Mouse (Mus musculus) lung, adult 2 months (tissue): ENCODE results near the gene Med29. TPM values are rescaled to one million over a fixed set of nuclear protein-coding genes. Genes with fewer than 3 reads are reported as not detected.
A peak's percentile ranks its signal among the peaks of the same experiment; 100 is the strongest.
"Not testable (repeated sequence)": the region's sequence is repeated elsewhere in the genome, so short reads cannot be mapped to it uniquely, and the experiment has no call there.

ENCODE experiments used
- DNase-seq: peaks from one replicate; pipeline ENCODE4 v3.0.0; 2022
- H3K4me1 ChIP-seq: fragments of 200-500 bp; 2 replicates; pipeline ENCODE4 v1.6.1; 2011; ENCODE audit warnings: low read length; ENCODE audit not compliant: control insufficient read depth, insufficient read depth
- H3K4me3 ChIP-seq: fragments of 200-500 bp; replicated peaks from 2 replicates; pipeline ENCODE3; 2011; ENCODE audit warnings: low read depth, mild to moderate bottlenecking, control low read depth, low read length; ENCODE audit errors: extremely low read depth
- CTCF ChIP-seq: fragments of 200-500 bp; IDR thresholded peaks from 2 replicates; pipeline ENCODE4 v1.5.1; 2011; ENCODE audit warnings: mild to moderate bottlenecking, low read length, control low read depth; ENCODE audit not compliant: insufficient read depth
- POLR2A ChIP-seq: fragments of 200-500 bp; IDR thresholded peaks from 2 replicates; pipeline ENCODE4 v1.6.1; 2011; ENCODE audit warnings: low read depth, mild to moderate bottlenecking, control low read depth, low read length, borderline replicate concordance; ENCODE audit errors: extremely low read depth
- WGBS: fragments of 180-500 bp; shearing (Covaris S2); methylation state at CpG from one replicate; pipeline ENCODE4 v1.1.7; 2018; 5-methylcytosine and 5-hydroxymethylcytosine counted together
- polyA plus RNA-seq: library from polyadenylated mRNA; depleted of rRNA; stranded (reverse); fragments of >200 nt; gene quantifications from 2 replicates; pipeline ENCODE4 v1.2.3, GENCODE M21; 2012

Med29 gene
- polyA plus RNA-seq, 1 experiment: 37.3 TPM

DNA sequence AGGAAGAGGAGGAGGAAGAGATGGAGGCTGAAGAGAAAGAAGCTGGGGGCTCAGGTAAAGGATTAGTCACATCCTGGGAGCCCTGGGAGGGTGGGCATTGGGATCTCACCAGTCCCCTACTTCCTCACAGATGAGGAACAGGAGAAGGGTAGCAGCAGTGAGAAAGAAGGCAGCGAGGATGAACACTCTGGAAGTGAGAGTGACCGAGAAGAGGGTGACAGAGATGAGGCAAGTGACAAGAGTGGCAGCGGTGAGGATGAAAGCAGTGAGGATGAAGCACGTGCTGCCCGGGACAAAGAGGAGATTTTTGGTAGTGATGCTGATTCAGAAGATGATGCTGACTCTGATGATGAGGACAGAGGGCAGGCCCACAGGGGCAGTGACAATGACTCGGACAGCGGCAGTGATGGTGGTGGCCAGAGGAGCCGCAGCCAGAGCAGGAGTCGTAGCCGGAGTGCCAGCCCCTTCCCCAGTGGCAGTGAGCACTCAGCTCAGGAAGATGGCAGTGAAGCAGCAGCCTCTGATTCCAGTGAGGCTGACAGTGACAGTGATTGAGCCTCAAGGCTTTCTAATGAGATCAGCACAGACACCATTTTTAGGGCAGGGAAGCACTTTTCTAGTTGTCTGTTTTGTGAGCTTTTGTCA, 6.3 kb upstream of the Med29 start:
- Histone ChIP-seq H3K4me3 (no peak overlapping the region), H3K4me1 (peaks cover under 1% of the 10 kb centered on the region; the same call in 1 of the 2 replicates)
- TF ChIP-seq CTCF (no peak), POLR2A (no peak)
- WGBS: 87% methylated on average over 10 of the region's 10 CpGs
- DNase-seq: no peak

DNA sequence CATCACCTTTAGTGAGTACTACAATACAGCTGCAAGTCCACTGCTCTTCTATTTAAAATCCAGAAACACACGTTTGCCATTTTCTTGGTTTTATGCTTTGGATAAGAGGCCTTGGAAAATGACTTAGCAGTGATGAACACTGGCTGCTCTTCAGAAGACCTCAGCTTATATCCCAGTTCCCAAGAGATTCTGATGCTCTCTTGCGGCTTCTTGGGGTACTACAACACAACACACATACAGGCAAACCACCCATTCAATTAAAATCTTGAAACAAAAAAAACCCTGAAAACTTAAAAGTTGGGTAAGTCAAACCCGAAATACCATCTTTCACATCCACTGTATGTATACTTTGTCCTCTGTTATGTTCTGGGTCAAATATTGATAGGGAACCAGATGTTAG, 5.5 kb upstream of the Med29 start:
- no peak overlapping the region for H3K4me3 ChIP-seq
- DNase-seq: no peak
- WGBS: 56% methylated on average over 3 of the region's 3 CpGs
- H3K4me1 ChIP-seq: peaks cover 5% of the 10 kb centered on the region; the same call in 1 of the 2 replicates
- TF ChIP-seq POLR2A: no peak
- TF ChIP-seq CTCF: no peak

DNA sequence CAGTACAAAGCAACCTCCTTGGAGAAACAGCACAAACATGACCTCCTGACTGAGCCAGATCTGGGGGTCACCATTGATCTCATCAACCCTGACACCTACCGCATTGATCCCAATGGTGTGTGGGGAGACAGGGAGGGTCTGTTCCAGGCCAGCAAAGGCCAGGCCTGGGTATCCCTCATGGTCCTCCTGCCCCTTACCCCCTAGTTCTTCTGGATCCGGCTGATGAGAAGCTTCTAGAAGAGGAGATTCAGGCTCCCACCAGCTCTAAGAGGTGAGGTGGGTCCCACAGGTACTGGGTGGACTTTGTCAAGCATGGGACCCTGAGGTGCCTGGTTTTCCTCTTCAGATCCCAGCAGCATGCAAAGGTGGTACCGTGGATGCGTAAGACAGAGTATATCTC, 2.9 kb upstream of the Med29 start:
- TF ChIP-seq POLR2A (no peak), CTCF (no peak)
- 98% methylated on average over 4 of the region's 4 CpGs for WGBS
- no peak for DNase-seq
- Histone ChIP-seq H3K4me3 (no peak overlapping the region), H3K4me1 (peaks cover 10% of the 10 kb centered on the region; the same call in 1 of the 2 replicates)

DNA sequence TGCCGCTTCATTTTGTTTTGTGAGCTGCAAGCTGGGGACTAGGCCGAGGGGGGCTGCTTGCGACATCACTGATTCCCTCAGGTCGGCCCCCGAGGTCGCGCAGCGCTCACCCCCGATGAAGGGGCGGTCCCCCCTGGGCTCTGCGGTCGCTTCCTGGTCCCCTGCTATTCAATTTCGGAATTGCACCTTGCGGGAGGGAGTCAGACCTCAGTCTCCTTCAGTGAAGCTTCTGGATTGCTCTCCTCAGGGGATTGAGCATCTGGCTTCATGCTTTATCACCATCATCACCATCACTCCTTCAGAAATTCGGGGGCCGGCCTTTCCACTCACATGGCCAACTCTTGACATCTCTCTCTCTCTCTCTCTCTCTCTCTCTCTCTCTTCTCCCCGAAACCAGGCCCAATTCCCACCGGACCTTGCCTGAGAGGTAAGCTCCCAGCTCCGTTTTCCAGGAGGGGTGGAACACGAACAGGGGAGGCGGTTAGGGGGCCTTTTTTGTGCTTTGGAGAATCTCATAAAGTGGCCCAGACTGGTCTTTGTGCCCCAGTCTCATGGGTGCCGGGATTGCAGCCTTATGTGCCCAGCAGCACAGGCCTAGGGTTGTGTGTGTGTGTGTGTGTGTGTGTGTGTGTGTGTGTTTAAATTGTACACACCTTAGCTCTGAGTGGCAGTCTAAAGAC, 904 bp upstream of the Med29 start:
- TF ChIP-seq CTCF: no peak
- TF ChIP-seq POLR2A: no peak
- no peak for DNase-seq

DNA sequence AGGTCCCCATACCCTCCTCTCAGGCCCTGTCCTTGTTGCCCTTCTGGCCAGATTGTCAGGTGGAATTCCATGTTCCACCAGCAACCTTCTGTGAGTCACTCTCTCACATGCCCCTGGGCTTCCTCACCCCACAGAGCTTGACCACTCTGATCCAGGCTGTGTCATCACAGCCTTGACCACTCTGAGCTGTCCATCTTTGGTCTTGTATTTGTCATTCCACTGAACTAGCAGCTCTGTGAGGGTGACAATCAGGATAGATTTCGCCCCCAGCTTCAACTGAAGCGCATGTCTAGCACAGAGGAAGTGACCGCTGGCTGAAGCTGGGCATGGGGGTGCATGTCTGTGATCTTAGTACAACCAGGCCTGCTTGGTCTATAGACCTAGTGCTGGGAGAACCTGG, 2.2 kb downstream of the Med29 start:
- WGBS: 95% methylated on average over 3 of the region's 3 CpGs
- TF ChIP-seq CTCF (no peak), POLR2A (no peak)
- no peak overlapping the region for H3K4me3 ChIP-seq
- H3K4me1 ChIP-seq: peaks cover 15% of the 10 kb centered on the region
- no peak for DNase-seq

More for the DNA sequence above, 904 bp upstream of the Med29 start:
- peaks cover 10% of the 10 kb centered on the region; the same call in 1 of the 2 replicates for H3K4me1 ChIP-seq
- H3K4me3 ChIP-seq: peak overlapping the region; percentile 81
- 6% methylated on average over 22 of the region's 22 CpGs for WGBS

DNA sequence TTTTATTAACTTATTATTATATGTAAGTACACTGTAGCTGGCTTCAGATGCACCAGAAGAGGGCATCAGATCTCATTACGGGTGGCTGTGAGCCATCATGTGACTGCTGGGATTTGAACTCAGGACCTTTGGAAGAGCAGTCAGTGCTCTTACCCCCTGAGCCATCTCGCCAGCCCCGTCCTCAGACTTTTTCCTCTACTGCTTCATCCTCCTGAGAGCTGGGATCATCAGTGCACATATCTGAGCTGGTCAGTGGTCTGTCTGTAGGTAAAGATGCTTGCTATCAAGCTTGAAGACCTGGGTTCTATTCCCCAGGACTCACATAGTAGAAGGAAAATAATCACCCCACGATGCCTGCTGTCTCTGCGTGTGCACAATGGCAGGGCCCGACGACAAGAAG, 5.1 kb downstream of the Med29 start:
- whole genome bisulfite sequencing: 79% methylated on average over 7 of the region's 7 CpGs
- DNase-seq, H3K4me3 ChIP-seq: not testable (repeated sequence)
- peaks cover 22% of the 10 kb centered on the region for H3K4me1 ChIP-seq

DNA sequence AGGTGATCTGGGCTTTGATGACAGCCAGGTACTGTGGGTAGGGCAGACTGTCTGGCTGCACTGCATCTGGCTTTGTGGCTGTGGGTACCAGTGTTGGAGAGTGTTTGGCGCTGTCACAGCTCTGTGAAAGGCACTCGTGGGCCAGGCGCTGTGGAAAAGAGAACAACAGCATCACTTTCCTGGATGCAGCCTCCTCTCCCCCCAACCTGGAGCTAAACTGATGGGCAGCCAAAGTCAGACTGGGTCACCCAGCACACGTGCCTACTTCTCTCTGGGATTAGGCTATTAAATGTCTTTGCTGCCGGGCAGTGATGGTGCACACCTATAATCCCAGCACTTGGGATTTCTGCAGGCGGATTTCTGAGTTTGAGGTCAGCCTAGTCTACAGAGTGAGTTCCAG, 5.6 kb downstream of the Med29 start:
- DNase-seq, H3K4me3 ChIP-seq: not testable (repeated sequence)
- peaks cover 22% of the 10 kb centered on the region for H3K4me1 ChIP-seq
- WGBS: 67% methylated on average over 6 of the region's 6 CpGs

DNA sequence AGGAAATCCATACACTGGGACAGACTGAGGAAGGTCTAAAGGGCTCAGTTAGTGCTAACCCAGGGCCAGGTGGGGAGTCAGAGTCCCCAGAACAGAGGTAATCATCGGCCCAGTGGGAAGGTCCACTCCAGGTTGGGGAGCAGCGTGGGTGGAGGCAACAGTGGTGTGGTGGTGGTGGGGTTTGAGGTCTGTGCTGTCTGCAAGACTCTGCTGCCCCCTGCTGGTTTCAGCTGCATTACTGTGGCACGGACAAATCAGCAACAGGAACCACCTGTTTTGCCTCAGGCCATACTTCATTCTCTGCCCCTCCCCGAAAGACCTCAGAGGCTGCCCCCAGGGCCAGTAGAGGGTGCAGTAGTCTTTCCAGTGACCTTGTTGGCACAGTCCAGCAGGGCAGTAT, 6.0 kb downstream of the Med29 start:
- 1% methylated on average over 4 of the region's 4 CpGs for WGBS
- Histone ChIP-seq H3K4me3 (no peak overlapping the region), H3K4me1 (peaks cover 19% of the 10 kb centered on the region)
- DNase-seq: peak; percentile 83
- TF ChIP-seq CTCF (peak; percentile 96), POLR2A (no peak; the same call in 1 of the 2 replicates)

DNA sequence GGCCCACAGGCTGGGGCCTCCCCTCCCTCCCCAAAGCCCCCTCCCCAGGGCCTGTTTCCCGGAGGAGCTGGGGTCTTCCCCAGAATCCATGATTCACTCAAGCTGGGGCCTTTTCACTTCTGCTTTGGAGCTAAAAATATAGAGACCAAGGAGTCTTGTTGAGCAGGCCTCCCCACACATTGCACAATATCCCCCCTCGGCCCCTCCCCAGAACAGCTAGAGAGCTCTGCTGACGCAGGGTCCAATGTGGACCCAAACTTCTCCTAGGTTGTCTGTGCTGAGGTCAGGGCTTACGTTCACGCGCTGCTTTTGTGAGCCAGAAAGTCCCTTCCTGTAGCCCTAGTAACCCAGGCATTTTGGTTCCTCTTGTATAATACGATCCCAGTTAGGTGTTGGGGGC, 6.5 kb downstream of the Med29 start:
- TF ChIP-seq CTCF (no peak), POLR2A (peak; percentile 21; the same call in 1 of the 2 replicates)
- WGBS: 57% methylated on average over 7 of the region's 7 CpGs
- Histone ChIP-seq H3K4me1 (peaks cover 19% of the 10 kb centered on the region), H3K4me3 (no peak overlapping the region)
- DNase-seq: peak; percentile 48

DNA sequence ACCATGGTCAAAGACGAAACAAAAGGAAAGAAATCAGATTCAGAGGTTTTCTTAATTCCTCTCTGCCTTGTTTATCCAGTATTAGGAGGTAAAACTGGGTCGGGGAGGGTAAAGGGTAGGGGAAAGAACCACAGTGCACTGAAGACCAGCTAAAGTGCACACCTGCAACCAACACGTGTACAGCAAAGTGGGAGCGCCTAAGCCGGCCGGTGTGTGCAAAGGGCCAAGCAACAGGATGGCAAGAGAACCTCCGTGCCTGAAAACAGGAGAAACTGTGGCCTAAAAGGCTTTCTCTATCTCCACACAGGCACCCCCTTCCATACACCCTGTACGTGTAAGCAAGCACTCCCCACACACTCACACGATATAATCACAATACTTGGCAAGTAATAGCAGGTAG, 7.3 kb downstream of the Med29 start:
- no peak for TF ChIP-seq POLR2A
- no peak for TF ChIP-seq CTCF
- Histone ChIP-seq H3K4me1 (peaks cover 26% of the 10 kb centered on the region), H3K4me3 (no peak overlapping the region)
- 84% methylated on average over 9 of the region's 9 CpGs for WGBS
- DNase-seq: no peak
